Mouse (Mus musculus) megakaryocyte, adult 5-6 weeks (primary cell): ENCODE data around the gene Cenpf. TPM values are rescaled to one million over a fixed set of nuclear protein-coding genes. Genes with fewer than 3 reads are reported as not detected.

Source experiments
- ATAC-seq: 2 replicates; pipeline ENCODE4 v1.8.0; 2016; ENCODE audit warnings: mild to moderate bottlenecking, inconsistent platforms; ENCODE audit not compliant: poor library complexity, severe bottlenecking
- total RNA-seq, 2 experiments: library from RNA; stranded (forward) in 1 of 2; stranded (reverse) in 1 of 2; fragments of 153-499, 151-499 nt in 1 of 2; fragments of 221-1000, 200-1000 nt in 1 of 2; gene quantifications; 2 replicates each; pipeline versions ENCODE4 v1.2.3 to v1.2.4; 2015 to 2017

The Cenpf gene
- total RNA-seq (2015) (38.7 and 40.5 TPM in 2 replicates), total RNA-seq (2017) (47.4 and 82.1 TPM in 2 replicates)

GRCm38 (mm10) chr1:189687654-189688387 is at the start of gene Cenpf:
Gene Cenpf, minus strand, starts transcription at chr1:189688086.
- ATAC-seq = peak; percentile 98

- no peak for ATAC-seq
These were observed 44.3 kb upstream of the Cenpf start for GRCm38 (mm10) chr1:189732156-189732555.

GRCm38 (mm10) chr1:189731697-189732096 is 43.8 kb upstream of the Cenpf start:
- ATAC-seq = no peak

- no peak for ATAC-seq
These were observed 41.4 kb upstream of the Cenpf start for GRCm38 (mm10) chr1:189729141-189729815.

GRCm38 (mm10) chr1:189728784-189729115 is 40.9 kb upstream of the Cenpf start:
- no peak for ATAC-seq

DNA sequence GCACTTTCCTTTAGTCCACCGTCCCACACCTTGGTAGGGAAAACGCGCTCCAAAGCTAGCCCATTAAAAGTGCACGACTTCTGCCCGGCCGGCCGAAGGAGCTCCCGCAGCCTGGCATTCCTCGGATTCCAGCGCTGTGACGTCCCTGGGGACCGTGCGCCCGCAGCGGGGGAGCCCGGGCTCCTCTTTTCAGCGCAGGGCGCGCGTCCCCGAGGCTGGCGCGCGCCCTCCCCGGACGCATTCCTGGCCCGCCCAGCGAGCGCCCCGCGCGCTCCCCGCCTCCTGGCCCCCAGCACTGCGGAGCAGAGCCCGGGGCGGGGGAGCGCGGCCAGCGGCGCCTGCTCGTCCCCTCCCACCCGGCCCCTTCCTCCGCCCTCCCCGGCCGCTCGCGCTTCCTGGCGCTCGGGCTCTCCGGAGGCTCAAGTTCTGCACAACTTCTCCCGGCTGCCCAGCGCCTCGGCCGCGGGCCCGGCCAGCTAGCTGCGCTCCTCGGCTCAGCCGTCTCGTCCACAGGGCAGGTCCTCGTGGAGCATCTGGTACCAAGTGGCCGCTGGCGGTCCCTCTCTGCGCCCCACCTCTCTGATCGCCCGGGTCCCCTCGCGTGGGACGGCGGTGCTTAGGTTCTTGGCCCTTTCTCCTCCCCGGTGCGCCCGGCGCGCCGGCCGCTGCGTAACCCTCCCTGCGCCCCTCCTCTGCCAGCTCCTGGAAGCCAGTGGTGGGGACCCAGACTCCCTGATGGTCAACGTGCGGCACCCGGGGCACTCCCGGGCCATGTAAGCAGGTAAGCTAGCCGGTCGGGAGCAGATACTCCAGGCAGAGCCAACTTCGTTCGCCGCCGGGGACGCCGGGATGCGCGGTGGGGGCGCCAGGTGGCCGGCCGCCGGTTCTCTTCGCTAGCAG is 40.2 kb upstream of the Cenpf start, which contains the start of gene Ptpn14:
Gene Ptpn14 (plus strand): TSS at position 385 of the 900 bp plus-strand sequence.
- ATAC-seq = no peak

DNA sequence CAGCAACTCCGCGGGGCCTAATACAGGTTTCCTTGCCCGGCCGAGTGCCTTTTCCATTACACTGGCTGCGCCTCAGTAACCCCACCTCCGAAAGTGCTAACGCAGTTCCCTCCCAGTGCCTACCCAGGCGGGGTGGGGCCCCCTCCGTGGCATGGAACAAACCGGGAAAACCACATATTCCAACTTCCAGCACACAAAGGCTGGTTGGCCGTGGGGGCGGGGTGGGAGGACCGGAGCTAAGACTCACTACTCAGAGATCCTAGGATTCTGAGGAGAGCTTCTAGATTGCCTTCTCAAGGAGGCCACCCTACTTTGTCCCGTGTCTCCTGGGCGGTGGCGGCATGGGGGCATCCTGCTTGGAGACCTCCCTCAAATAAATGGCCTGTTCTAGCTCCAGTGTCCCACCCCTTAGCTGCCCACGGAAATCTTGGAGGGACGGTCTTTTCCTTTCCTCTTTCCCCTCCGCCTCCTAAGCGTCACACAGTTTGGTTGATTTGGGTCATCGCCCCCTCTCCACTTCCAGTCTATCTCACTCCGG is 39.5 kb upstream of the Cenpf start:
- no peak for ATAC-seq

- no peak for ATAC-seq
These were observed 38.2 kb upstream of the Cenpf start for GRCm38 (mm10) chr1:189726121-189726520.

DNA sequence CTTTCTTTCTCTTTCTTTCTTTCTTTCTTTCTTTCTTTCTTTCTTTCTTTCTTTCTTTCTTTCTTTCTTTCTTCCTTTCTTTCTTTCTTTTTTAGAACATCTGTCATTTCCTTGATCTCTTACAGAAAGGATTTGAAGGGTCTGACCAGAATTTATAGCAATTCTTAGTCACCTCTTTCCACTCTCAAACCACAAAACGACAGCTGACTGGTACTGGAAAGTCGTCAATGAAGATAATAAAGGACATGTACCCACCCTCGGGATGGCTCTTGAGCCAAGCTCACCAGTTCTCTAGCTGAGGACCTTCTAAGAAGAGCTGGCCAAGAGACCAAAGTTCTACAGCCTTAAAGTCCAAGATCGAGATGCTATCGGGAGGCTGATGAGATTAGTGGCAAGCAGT is 30.7 kb upstream of the Cenpf start:
- ATAC-seq = no peak

- ATAC-seq = no peak
These were observed 29.7 kb upstream of the Cenpf start for GRCm38 (mm10) chr1:189717546-189717945.

DNA sequence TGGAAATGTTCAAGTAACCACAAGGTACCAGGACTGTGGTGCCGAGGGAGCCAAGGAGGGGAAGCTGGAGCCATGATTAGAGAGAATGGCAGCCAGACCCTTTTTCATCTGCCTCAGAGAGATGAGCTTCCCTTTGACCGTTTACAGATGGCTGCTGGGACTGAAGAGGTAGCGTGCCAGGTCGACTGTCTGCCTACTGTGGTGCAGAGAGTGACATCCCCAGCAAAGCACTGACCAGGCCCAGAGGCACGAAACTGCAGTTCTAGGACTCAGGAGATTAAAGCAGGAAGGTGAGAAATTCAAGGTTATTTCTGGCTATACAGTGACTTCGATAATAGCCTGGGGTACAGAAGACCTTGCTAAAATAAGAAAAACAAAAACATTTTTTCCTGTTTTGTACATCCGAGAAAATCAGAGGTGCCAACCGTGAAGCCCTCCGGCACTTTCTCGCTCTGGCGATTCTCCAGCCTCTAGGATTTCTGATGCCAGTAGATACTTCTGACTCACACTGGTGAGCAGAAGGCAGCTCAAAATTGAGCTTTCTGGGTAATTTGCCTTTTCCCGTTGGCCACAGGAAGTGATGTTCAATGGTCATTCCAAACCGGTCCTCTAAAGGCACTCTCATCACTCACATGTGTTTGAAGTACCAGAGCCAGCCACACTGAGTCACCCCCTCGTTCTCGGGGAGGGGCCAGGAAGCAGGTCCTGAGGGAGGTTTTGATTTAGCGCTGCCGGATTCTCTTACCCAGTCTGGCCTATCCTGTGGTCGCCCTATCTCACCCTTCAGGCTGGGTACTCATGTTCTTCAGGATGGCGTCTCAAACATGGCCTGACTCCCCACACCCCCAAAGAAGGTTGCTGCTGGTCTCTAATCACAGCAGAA is 28.3 kb upstream of the Cenpf start:
- ATAC-seq = no peak

DNA sequence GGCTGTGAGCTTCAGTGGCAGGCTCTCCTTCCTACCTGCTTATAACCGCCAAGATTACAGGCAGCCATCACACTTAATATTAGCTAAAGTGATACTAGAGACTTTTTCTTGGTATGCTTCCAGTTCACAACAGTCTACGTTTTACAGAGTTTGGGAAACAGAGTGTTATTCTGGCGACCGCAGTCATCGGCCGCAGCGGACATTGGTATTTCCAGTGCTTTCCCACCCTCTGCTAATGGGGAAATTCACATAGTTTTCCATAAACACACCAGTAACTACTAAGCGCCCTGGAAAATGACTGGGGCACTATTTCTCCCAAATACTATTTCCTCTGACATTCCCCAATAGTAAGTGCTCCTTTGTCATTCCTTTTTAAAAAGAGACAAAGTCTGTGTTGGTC is 21.1 kb upstream of the Cenpf start:
- ATAC-seq = no peak

- no peak for ATAC-seq
These were observed 19.5 kb upstream of the Cenpf start for GRCm38 (mm10) chr1:189707419-189707818.

DNA sequence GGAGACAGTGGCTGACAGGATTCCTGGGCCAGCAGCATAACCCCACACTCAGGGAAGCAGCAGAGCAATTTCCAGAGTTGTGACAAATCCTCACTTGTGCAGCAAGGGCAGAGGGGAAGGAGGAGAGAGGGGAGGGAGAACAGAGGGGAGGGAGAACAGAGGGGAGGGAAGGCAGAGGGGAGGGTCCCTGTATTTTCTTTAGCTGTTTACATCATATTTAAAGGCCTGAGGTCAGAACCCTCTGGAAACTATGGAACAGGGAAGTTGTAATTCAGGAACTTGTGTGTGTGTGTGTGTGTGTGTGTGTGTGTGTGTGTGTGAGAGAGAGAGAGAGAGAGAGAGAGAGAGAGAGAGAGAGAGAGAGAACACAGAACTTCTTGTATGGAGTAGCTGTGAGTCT is 19.1 kb upstream of the Cenpf start:
- ATAC-seq = peak; percentile 58

DNA sequence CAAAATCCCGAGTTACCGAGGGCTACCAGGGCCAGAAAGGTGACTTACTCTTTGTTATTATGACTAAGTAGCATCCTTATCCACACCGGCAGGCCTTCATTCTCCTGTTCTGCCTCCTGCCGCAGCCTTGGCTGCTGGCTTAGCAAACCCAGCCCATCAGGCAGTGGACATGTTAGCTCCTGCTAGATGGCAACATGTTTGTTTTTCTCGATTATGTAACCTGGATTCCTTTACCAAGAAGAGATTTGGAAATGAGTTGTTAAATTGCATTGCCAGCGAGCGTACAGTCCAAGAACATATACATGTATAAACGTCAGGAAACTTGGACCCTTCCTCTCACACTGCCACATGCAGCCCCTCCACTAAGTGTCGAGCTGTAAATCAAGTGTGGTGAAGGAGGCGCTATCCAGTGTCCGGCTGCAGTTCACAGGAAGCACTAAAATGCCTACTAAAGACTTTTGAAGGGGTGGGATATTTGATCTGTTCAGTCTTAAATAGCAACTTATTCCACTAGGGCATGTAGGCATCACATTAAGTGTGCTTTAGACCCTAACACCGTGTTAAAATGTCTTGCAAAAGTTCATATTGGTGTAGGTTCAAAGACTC is 18.3 kb upstream of the Cenpf start:
- ATAC-seq = no peak

- ATAC-seq = no peak
These were observed 15.7 kb upstream of the Cenpf start for GRCm38 (mm10) chr1:189703591-189703990.

DNA sequence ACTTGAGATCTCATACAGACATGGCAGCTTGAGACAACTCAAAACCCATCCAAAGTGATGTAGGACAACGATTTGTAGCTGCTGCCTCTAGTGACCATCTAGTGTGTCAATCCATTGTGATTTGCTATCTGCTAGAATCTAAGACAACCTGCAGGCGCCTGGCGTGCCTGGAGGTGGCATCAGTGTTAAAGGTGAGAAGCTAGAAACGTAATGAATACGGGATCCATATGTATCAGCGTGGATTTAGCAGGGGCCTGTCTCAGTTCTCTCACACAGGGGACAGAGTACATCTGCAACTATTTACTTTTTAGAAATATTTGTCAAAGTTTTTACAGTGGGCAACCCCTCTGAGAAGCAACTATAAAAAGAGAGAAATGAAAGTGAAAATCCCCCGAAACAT is 15.3 kb upstream of the Cenpf start:
- ATAC-seq = peak; percentile 20; the same call in 1 of the 2 replicates

GRCm38 (mm10) chr1:189700990-189701389 is 13.1 kb upstream of the Cenpf start:
- ATAC-seq = peak; percentile 78

DNA sequence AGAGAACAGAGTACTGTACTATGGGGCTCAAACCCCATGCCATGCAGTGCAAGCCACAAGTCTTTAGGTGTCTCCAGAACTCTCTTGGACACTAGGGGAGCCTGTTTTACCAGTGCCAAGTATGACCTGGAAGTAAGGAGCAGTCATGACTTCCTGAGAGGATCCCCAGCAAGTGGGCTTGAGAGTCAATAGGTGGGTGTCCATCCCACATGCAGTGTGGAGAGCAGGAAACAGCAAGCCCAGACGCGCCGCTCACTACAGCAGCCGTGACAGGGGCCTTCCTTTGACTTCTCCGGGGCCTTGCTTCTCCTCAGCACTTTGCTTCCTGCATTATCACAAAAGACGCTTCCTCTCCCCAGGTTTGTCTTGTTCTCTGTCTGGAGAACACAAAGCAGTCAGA is 12.3 kb upstream of the Cenpf start:
- no peak for ATAC-seq

DNA sequence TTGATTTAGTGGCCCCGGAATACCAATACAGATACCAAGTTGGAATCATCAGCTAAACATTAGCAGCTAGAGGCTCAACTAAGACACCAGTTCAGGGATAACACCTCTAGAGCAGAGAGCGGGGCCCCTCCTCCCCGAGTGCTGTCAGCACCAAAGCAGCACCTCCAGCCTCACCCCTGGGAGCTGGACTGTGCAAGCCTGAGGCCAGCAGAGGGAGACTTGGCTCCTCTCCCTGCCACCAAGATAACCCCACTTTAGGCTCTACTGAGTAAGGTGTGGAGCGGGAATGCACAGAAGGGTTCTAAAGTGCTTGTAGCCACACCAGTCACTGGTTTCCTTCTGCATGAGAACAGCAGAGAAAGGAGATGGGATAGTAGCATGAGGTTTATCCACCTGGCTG is 10.5 kb upstream of the Cenpf start:
- no peak for ATAC-seq
